Mouse (Mus musculus) lung, embryonic 14.5 days (tissue): Measurements from ENCODE around the gene Ankrd52. TPM values are rescaled to one million over a fixed set of nuclear protein-coding genes. Genes with fewer than 3 reads are reported as not detected.

Source experiments
- ATAC-seq: fragments of 200-750 bp; cut with Nextera tagmentation; 2 replicates; pipeline ENCODE4 v1.8.0; 2017; ENCODE audit warnings: mild to moderate bottlenecking, moderate TSS enrichment, moderate library complexity; ENCODE audit not compliant: insufficient read depth
- DNase-seq: peaks from one replicate; pipeline ENCODE4 v3.0.0-alpha.2; 2015
- H3K27ac ChIP-seq: fragments of 300-500 bp; sonication (generic); 2 replicates; pipeline ENCODE4 v1.5.1; 2014; ENCODE audit warnings: low read depth, mild to moderate bottlenecking, moderate library complexity
- H3K27me3 ChIP-seq: fragments of 300-500 bp; sonication (generic); 2 replicates; pipeline ENCODE4 v1.6.1; 2014; ENCODE audit warnings: low read length, control low read depth; ENCODE audit not compliant: insufficient read depth
- H3K36me3 ChIP-seq: fragments of 300-500 bp; sonication (generic); 2 replicates; pipeline ENCODE4 v1.6.1; 2014; ENCODE audit warnings: control low read depth; ENCODE audit not compliant: insufficient read depth
- H3K4me1 ChIP-seq: fragments of 300-500 bp; sonication (generic); 2 replicates; pipeline ENCODE4 v1.6.1; 2014; ENCODE audit warnings: antibody characterized with exemption, control low read depth; ENCODE audit not compliant: insufficient read depth
- H3K4me2 ChIP-seq: fragments of 300-500 bp; sonication (generic); 2 replicates; pipeline ENCODE4 v1.6.1; 2014; ENCODE audit warnings: mild to moderate bottlenecking
- H3K4me3 ChIP-seq: fragments of 300-500 bp; sonication (generic); 2 replicates; pipeline ENCODE4 v1.5.1; 2014; ENCODE audit warnings: low read depth, low read length
- H3K9ac ChIP-seq: fragments of 300-500 bp; sonication (generic); 2 replicates; pipeline ENCODE4 v1.6.1; 2014
- H3K9me3 ChIP-seq: fragments of 300-500 bp; sonication (generic); 2 replicates; pipeline ENCODE4 v1.6.1; 2016; ENCODE audit warnings: low read depth, low read length, control low read depth
- CTCF ChIP-seq: IDR thresholded peaks from 2 replicates; pipeline ENCODE4 v1.5.1; 2016; ENCODE audit warnings: antibody characterized with exemption, low read depth
- WGBS: fragments of 180-500 bp; shearing (Covaris S2); extraction: QIAGEN DNeasy Blood & Tissue Kit; methylation state at CpG from one replicate; pipeline ENCODE4 v1.1.7; 2014; 5-methylcytosine and 5-hydroxymethylcytosine counted together
- polyA plus RNA-seq: library from polyadenylated mRNA; unstranded; fragments of >200 nt; fragmentation: Nextera tagmentation; extraction: Ambion mirVana; gene quantifications from 2 replicates; pipeline ENCODE4 v1.2.1, GENCODE M21; 2014

The Ankrd52 gene
- polyA plus RNA-seq, 1 experiment from 2014 or later: 17.0 TPM

DNA sequence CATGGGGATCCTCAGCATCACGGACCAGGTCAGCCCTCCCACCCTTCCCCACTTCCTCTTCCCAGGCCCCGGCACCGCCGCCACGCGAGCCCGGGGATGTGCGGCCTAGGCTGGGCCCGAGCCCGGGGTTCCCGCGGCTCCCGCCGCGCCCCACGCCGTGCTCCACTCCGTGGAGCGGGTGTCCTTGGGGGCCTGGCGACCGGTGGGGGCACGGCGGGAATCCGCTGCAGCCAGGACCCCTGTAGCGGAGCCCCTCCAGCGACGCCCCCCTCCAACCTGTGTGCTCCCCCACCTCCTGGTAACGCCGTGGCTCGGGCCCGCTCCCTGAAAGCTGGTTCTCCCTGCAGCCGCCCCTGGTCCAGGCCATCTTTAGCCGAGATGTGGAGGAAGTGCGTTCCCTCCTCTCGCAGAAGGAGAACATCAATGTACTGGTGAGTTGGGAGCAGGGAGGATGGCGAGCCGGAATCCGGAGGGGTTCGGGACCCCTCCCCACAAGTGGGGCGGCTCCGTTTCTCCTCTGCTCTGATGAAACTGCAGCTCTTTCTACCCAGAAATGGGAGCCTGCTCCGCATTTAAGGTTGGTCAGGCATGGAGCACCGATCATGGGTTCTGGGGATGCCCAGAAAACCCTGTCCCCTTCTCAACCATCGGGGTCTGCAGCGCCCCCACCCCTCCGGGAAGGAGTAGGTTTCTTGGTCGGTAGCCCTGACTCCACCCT is 466 bp downstream of the Ankrd52 start:
- Histone ChIP-seq H3K4me2 (peak overlapping the region; percentile 84), H3K36me3 (peaks cover 40% of the 10 kb centered on the region), H3K4me1 (no peaks in the 10 kb centered on the region), H3K27me3 (no peaks in the 10 kb centered on the region), H3K4me3 (peak overlapping the region; percentile 97), H3K27ac (peak overlapping the region; percentile 96), H3K9ac (peak overlapping the region; percentile 99), H3K9me3 (no peaks in the 10 kb centered on the region)
- peak; percentile 25 for TF ChIP-seq CTCF
- ATAC-seq (peak; percentile 75), DNase-seq (peak; percentile 74)
- under 1% methylated on average over 46 of the region's 47 CpGs for WGBS

DNA sequence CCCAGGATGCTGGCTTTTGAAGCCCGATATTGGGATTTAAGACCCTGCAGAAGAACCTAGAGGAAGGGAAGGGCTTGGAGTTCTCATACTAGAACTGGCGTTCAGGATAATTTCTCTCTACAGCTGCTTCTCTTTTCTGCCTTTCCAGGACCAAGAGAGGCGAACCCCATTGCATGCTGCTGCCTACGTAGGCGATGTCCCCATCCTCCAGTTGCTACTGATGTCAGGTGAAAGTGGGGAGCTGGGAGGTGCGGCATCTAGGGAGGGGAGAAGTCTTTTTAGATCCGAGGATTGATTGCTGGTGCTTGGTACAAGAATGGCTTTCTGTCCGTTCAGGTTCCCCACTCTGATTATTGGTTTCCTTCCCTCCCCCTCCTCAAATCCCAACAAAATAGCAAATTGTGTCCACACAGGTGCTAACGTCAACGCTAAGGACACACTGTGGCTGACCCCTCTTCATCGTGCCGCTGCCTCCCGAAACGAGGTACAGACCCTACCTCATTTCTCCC is 1.1 kb downstream of the Ankrd52 start:
- peak overlapping the region; percentile 99 for H3K9ac ChIP-seq
- H3K27ac ChIP-seq: peak overlapping the region; percentile 96; the same call in 1 of the 2 replicates
- peaks cover 46% of the 10 kb centered on the region for H3K36me3 ChIP-seq
- no peak for TF ChIP-seq CTCF
- peak overlapping the region; percentile 84 for H3K4me2 ChIP-seq
- WGBS: 54% methylated on average over 14 of the region's 14 CpGs
- ATAC-seq: no peak
- no peaks in the 10 kb centered on the region for H3K4me1 ChIP-seq
- no peaks in the 10 kb centered on the region for H3K27me3 ChIP-seq
- DNase-seq: no peak
- H3K4me3 ChIP-seq: peak overlapping the region; percentile 97
- H3K9me3 ChIP-seq: no peaks in the 10 kb centered on the region

DNA sequence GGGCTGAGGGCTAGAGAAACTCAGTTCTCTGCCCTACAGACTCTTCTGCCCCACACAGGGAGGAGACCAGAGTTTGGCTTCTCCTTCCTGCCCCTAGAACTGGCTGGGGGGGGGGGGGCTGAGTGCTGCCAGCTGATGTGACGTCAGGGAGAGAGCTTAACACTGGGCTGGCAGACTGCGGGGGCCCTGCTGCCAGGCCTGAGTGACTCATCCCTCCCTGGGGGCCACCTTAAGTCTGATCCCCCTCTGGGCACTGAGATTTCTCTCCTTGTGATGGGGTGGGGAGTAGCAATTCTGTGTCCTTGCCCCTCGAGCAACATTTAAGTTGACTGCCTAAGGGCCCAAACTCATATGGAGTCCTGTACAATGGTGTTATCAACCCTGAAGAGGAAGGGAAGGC is 1.5 kb downstream of the Ankrd52 start:
- H3K27ac ChIP-seq: no peak overlapping the region
- peak overlapping the region; percentile 99; the same call in 1 of the 2 replicates for H3K9ac ChIP-seq
- H3K9me3 ChIP-seq: no peaks in the 10 kb centered on the region
- 58% methylated on average over 3 of the region's 3 CpGs for WGBS
- peaks cover 51% of the 10 kb centered on the region for H3K36me3 ChIP-seq
- ATAC-seq (no peak), DNase-seq (no peak)
- no peak for TF ChIP-seq CTCF
- peak overlapping the region; percentile 97 for H3K4me3 ChIP-seq
- H3K4me2 ChIP-seq: peak overlapping the region; percentile 84; the same call in 1 of the 2 replicates
- no peaks in the 10 kb centered on the region for H3K27me3 ChIP-seq
- no peaks in the 10 kb centered on the region for H3K4me1 ChIP-seq

DNA sequence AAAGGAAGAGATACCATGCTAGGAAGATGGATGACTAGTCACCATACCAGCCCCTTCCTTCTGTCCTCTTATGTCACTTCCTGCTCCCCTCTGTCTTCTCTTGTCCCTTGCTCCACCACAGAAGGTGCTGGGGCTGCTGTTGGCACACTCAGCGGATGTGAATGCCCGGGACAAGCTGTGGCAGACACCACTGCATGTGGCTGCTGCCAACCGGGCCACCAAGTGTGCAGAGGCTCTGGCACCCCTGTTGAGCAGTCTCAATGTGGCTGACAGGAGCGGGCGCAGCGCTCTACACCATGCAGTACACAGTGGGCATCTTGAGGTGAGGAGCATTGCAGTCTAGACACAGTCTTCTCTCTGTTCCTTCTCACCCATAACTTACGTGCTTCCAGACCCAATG is 2.3 kb downstream of the Ankrd52 start:
- no peak overlapping the region for H3K9ac ChIP-seq
- 93% methylated on average over 7 of the region's 7 CpGs for WGBS

DNA sequence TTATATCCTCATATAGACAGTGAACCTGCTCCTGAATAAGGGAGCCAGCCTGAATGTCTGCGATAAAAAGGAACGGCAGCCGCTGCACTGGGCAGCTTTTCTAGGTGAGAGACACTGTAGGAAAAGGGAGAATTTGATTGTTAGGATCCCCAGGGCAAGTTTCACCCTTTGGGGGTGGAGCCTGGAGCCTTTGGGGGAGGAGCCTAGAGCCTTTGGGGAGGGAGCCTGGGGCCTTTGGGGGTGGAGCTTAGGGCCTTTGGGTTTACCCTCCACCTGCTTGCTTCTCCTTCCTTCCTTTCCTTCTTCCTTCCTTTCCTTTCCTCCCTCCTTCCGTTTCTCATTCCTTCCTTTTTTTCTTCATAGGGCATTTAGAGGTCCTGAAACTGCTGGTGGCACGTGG is 3.6 kb downstream of the Ankrd52 start:
- WGBS: 91% methylated on average over 5 of the region's 5 CpGs
- Histone ChIP-seq H3K4me3 (no peak overlapping the region), H3K27ac (no peak overlapping the region), H3K27me3 (no peaks in the 10 kb centered on the region), H3K4me2 (no peak overlapping the region), H3K9ac (no peak overlapping the region), H3K9me3 (no peaks in the 10 kb centered on the region), H3K4me1 (no peaks in the 10 kb centered on the region), H3K36me3 (peaks cover 72% of the 10 kb centered on the region)
- ATAC-seq (no peak), DNase-seq (peak; percentile 32)
- no peak for TF ChIP-seq CTCF

More for the DNA sequence above, 2.3 kb downstream of the Ankrd52 start:
- TF ChIP-seq CTCF: no peak
- no peaks in the 10 kb centered on the region for H3K27me3 ChIP-seq
- no peaks in the 10 kb centered on the region for H3K9me3 ChIP-seq
- H3K36me3 ChIP-seq: peaks cover 59% of the 10 kb centered on the region
- DNase-seq: no peak
- no peak overlapping the region for H3K4me3 ChIP-seq
- no peak for ATAC-seq
- H3K27ac ChIP-seq: no peak overlapping the region
- H3K4me1 ChIP-seq: no peaks in the 10 kb centered on the region
- no peak overlapping the region for H3K4me2 ChIP-seq

DNA sequence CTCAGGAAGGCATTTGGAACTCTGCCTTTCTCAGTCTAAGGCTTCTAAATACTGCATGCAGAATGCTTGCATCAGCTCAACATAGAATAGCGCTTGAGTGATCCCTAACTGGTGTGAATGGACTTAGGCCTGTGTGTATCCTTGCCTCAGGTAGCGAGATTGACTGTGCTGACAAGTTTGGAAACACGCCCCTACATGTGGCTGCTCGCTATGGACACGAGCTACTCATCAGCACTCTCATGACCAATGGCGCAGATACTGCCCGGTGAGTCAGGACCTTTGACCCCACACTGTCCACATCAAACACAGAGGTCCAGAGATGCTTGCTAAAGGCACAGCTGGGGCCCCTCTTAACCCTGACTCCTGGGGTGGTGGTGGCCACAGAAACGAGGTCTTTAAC is 5.6 kb downstream of the Ankrd52 start:
- WGBS: 78% methylated on average over 8 of the region's 8 CpGs
- H3K9ac ChIP-seq: no peak overlapping the region
- peaks cover 91% of the 10 kb centered on the region for H3K36me3 ChIP-seq
- DNase-seq (no peak), ATAC-seq (no peak)
- no peak overlapping the region for H3K4me2 ChIP-seq
- no peaks in the 10 kb centered on the region for H3K27me3 ChIP-seq
- H3K4me1 ChIP-seq: no peaks in the 10 kb centered on the region
- no peak overlapping the region for H3K4me3 ChIP-seq
- H3K9me3 ChIP-seq: no peaks in the 10 kb centered on the region
- TF ChIP-seq CTCF: no peak
- no peak overlapping the region for H3K27ac ChIP-seq

DNA sequence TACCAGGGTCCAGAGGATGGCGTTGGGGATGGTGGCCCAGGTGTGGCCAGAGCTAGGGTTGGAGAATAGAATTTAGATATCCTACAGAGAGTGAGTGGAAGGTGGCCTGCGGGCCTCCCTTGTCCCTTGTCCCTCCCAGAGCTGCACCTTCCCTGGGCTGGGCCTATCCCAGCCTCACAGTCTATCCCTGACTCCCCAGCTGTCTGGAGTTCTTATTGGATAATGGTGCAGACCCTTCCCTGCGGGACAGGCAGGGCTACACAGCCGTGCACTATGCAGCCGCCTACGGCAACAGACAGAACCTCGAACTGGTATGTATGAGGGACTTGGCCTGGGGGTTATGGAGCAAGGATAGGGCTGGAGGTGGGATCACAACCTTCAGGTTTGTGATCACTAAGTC is 9.0 kb downstream of the Ankrd52 start:
- 82% methylated on average over 7 of the region's 7 CpGs for WGBS

More for the DNA sequence above, 9.0 kb downstream of the Ankrd52 start:
- H3K9me3 ChIP-seq: no peaks in the 10 kb centered on the region
- ATAC-seq (peak; percentile 37), DNase-seq (no peak)
- no peaks in the 10 kb centered on the region for H3K4me1 ChIP-seq
- H3K9ac ChIP-seq: no peak overlapping the region
- no peak overlapping the region for H3K27ac ChIP-seq
- no peaks in the 10 kb centered on the region for H3K27me3 ChIP-seq
- H3K4me2 ChIP-seq: no peak overlapping the region
- no peak for TF ChIP-seq CTCF
- H3K36me3 ChIP-seq: peaks cover 98% of the 10 kb centered on the region
- no peak overlapping the region for H3K4me3 ChIP-seq
